Mouse (Mus musculus) adrenal gland, adult 18-20 months (tissue): ENCODE measurements around the gene Arl15. TPM values are rescaled to one million over a fixed set of nuclear protein-coding genes. Genes with fewer than 3 reads are reported as not detected.

Source experiments
- DNase-seq, 2 experiments: peaks; one replicate each; pipeline ENCODE4 v3.0.0; 2021 to 2022; ENCODE audit warnings: low spot score in 2 of 2
- total RNA-seq, 2 experiments: library from RNA; stranded (reverse); gene quantifications; 1 replicate in 1 of 2; 2 replicates in 1 of 2; pipeline ENCODE4 v1.2.3; 2021

Arl15 gene
- total RNA-seq, 2 experiments from 2014 or later, result 27.3 to 30.0 TPM

GRCm38 (mm10) chr13:114048688-114049087 is 254.4 kb downstream of the Arl15 start:
- DNase-seq, result no peak

GRCm38 (mm10) chr13:114051151-114051850 is 257.0 kb downstream of the Arl15 start:
- DNase-seq, result no peak

GRCm38 (mm10) chr13:114052426-114053205 is 258.3 kb downstream of the Arl15 start:
- DNase-seq, result no peak

- DNase-seq, result no peak
These were observed 259.0 kb downstream of the Arl15 start for GRCm38 (mm10) chr13:114053261-114053660.

GRCm38 (mm10) chr13:114055686-114056085 is 261.4 kb downstream of the Arl15 start:
- no peak for DNase-seq

- DNase-seq, result no peak
These were observed 266.0 kb downstream of the Arl15 start for GRCm38 (mm10) chr13:114060258-114060657.

- DNase-seq, result no peak
These were observed 266.9 kb downstream of the Arl15 start for GRCm38 (mm10) chr13:114061234-114061633.

GRCm38 (mm10) chr13:114064069-114064468 is 269.8 kb downstream of the Arl15 start:
- no peak for DNase-seq

- DNase-seq, result no peak
These were observed 270.7 kb downstream of the Arl15 start for GRCm38 (mm10) chr13:114065012-114065411.

- DNase-seq, result no peak
These were observed 274.1 kb downstream of the Arl15 start for GRCm38 (mm10) chr13:114068421-114068820.

- DNase-seq, result no peak
These were observed 277.1 kb downstream of the Arl15 start for GRCm38 (mm10) chr13:114071439-114071838.

GRCm38 (mm10) chr13:114074471-114074870 is 280.2 kb downstream of the Arl15 start:
- DNase-seq, result no peak

- peak in 1 of 2 experiments; percentile 30 for DNase-seq
These were observed 281.5 kb downstream of the Arl15 start for GRCm38 (mm10) chr13:114075724-114076384.

GRCm38 (mm10) chr13:114077181-114077580 is 282.9 kb downstream of the Arl15 start:
- DNase-seq, result no peak

- DNase-seq, result no peak
These were observed 283.4 kb downstream of the Arl15 start for GRCm38 (mm10) chr13:114077584-114078270.

- no peak for DNase-seq
These were observed 284.5 kb downstream of the Arl15 start for GRCm38 (mm10) chr13:114078851-114079250.

GRCm38 (mm10) chr13:114079751-114080150 is 285.4 kb downstream of the Arl15 start:
- DNase-seq, result no peak

- DNase-seq, result no peak
These were observed 286.2 kb downstream of the Arl15 start for GRCm38 (mm10) chr13:114080491-114080890.

- DNase-seq, result no peak
These were observed 289.3 kb downstream of the Arl15 start for GRCm38 (mm10) chr13:114083570-114084138.

- DNase-seq, result no peak
These were observed 291.1 kb downstream of the Arl15 start for GRCm38 (mm10) chr13:114085442-114085841.

GRCm38 (mm10) chr13:114086325-114086724 is 292.0 kb downstream of the Arl15 start:
- DNase-seq, result no peak
